ENCODE assay signal across 12 mouse cellular contexts in the genomic region with DNA sequence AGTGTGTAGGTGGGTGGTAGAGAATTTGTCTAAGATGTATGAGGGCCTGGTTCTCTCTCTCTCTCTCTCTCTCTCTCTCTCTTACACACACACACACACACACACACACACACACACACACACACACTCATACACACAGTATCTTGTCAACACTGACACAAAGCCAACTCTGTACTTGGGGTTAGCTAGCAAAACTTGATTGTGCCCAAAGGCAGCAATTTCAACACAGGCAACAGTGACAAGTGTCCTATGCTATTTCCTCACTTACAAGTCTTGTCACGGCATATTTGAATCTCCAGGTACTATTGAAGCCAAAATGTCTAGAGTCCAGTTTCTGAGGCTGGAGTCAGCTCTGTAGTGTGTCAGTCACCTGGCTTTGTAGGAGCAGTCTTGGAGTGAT.
A peak's percentile ranks its signal among the peaks of the same experiment; 100 is the strongest.
DNase-seq lines count a peak whose midpoint lies in the region; ATAC-seq and TF ChIP-seq lines count a peak whose summit lies in the region.
"Had no signal": no experiment of that assay in that cellular context is flagged by ENCODE, and none has a peak within 500 bp of the region (broad histone marks: within the 10 kb centered on the region; RNA-seq: fewer than 3 reads in every experiment).

No protein-coding gene starts in this region.

- no peaks in the 10 kb centered on the region for H3K27me3 ChIP-seq in kidney, adult 2 months (replicated peaks; ENCODE audit: control insufficient read depth, insufficient read depth, low read length)
- no peaks in the 10 kb centered on the region for H3K27me3 ChIP-seq in embryonic facial prominence, embryonic 11.5 days (ENCODE audit: control insufficient read depth, insufficient read depth, low read length)
- H3K27me3 ChIP-seq in limb, embryonic 14.5 days (ENCODE audit: control insufficient read depth, insufficient read depth, low read length), result no peaks in the 10 kb centered on the region
- H3K27me3 ChIP-seq: midbrain, embryonic 12.5 days; neural tube, embryonic 12.5 days had no signal

- no peak for ATAC-seq in embryonic facial prominence, embryonic 11.5 days (replicated peaks; ENCODE audit: insufficient number of reproducible peaks, low FRiP score, low TSS enrichment, low read depth)
- ATAC-seq in limb, embryonic 14.5 days (ENCODE audit: low FRiP score, low read depth), result no peak

- TF ChIP-seq POLR2A in kidney, adult 2 months (IDR thresholded peaks at IDR 0.05; ENCODE audit: low read depth, low read length), result no peak
- no peak for TF ChIP-seq POLR2A in limb, embryonic 14.5 days (IDR thresholded peaks at IDR 0.05; ENCODE audit: borderline replicate concordance, extremely low read depth, insufficient read depth, insufficient read length)

- H3K4me3 ChIP-seq in kidney, adult 2 months (ENCODE audit: insufficient read depth, low read depth, low read length), result no peak overlapping the region
- no peak overlapping the region for H3K4me3 ChIP-seq in embryonic facial prominence, embryonic 11.5 days (ENCODE audit: low read depth, low read length)
- H3K4me3 ChIP-seq in limb, embryonic 14.5 days (replicated peaks; ENCODE audit: low read length), result no peak overlapping the region
- H3K4me3 ChIP-seq: forebrain, embryonic 10.5 days; midbrain, embryonic 12.5 days; neural tube, embryonic 12.5 days had no signal

- 84% methylated on average over 1 of the region's 1 CpGs for WGBS in kidney, adult 2 months
- WGBS in embryonic facial prominence, embryonic 11.5 days, result 69% methylated on average over 1 of the region's 1 CpGs
- WGBS in limb, embryonic 14.5 days, result 63% methylated on average over 1 of the region's 1 CpGs

- H3K4me2 ChIP-seq in embryonic facial prominence, embryonic 11.5 days (ENCODE audit: low read depth, low read length), result no peak overlapping the region
- H3K4me2 ChIP-seq in limb, embryonic 14.5 days (replicated peaks; ENCODE audit: low read depth, low read length, severe bottlenecking), result no peak overlapping the region
- H3K4me2 ChIP-seq: hindbrain, embryonic 14.5 days; midbrain, embryonic 12.5 days; neural tube, embryonic 12.5 days had no signal

- H3K4me1 ChIP-seq in kidney, adult 2 months (ENCODE audit: control insufficient read depth, insufficient read depth, low read length), result peaks cover 5% of the 10 kb centered on the region
- H3K4me1 ChIP-seq in embryonic facial prominence, embryonic 11.5 days (ENCODE audit: control insufficient read depth, insufficient read depth, low read length), result no peaks in the 10 kb centered on the region; the same call in 1 of the 2 replicates
- H3K4me1 ChIP-seq in limb, embryonic 14.5 days (ENCODE audit: control insufficient read depth, insufficient read depth, low read length), result peaks cover 23% of the 10 kb centered on the region
- H3K4me1 ChIP-seq: neural tube, embryonic 12.5 days had no signal

- no peaks in the 10 kb centered on the region for H3K9me3 ChIP-seq in embryonic facial prominence, embryonic 11.5 days (replicated peaks; ENCODE audit: control insufficient read depth, low read length)
- no peaks in the 10 kb centered on the region for H3K9me3 ChIP-seq in limb, embryonic 14.5 days (ENCODE audit: control insufficient read depth, low read length)
- H3K9me3 ChIP-seq: forebrain, embryonic 10.5 days; midbrain, embryonic 12.5 days; neural tube, embryonic 12.5 days had no signal

- no peak overlapping the region for H3K9ac ChIP-seq in embryonic facial prominence, embryonic 11.5 days (replicated peaks; ENCODE audit: low read length)
- H3K9ac ChIP-seq in limb, embryonic 14.5 days (ENCODE audit: low read depth, low read length, severe bottlenecking), result no peak overlapping the region
- H3K9ac ChIP-seq: hindbrain, embryonic 14.5 days; midbrain, embryonic 12.5 days; neural tube, embryonic 12.5 days had no signal

- TF ChIP-seq CTCF in kidney, adult 2 months (conservative IDR thresholded peaks at IDR 0.05; ENCODE audit: insufficient read depth, insufficient read length, low read depth, low read length), result no peak

- peak overlapping the region; percentile 87 for H3K27ac ChIP-seq in kidney, adult 2 months (ENCODE audit: insufficient read depth, low read depth, low read length)
- H3K27ac ChIP-seq in embryonic facial prominence, embryonic 11.5 days (replicated peaks; ENCODE audit: low read depth, low read length), result 0 out of 2 replicates have a peak overlapping the region, but pooled peaks have one; percentile 20
- H3K27ac ChIP-seq in limb, embryonic 14.5 days (replicated peaks; ENCODE audit: low read depth, low read length), result peak overlapping the region; percentile 86
- H3K27ac ChIP-seq: hindbrain, embryonic 14.5 days; midbrain, embryonic 12.5 days; neural tube, embryonic 12.5 days had no signal

- no peaks in the 10 kb centered on the region for H3K36me3 ChIP-seq in kidney, adult 2 months (ENCODE audit: control insufficient read depth, insufficient read depth, low read length)
- H3K36me3 ChIP-seq in embryonic facial prominence, embryonic 11.5 days (replicated peaks; ENCODE audit: control insufficient read depth, insufficient read depth, low read depth, low read length), result no peaks in the 10 kb centered on the region
- no peaks in the 10 kb centered on the region for H3K36me3 ChIP-seq in limb, embryonic 14.5 days (ENCODE audit: control insufficient read depth, insufficient read depth, low read length)
- H3K36me3 ChIP-seq: forebrain, embryonic 10.5 days; midbrain, embryonic 12.5 days; neural tube, embryonic 12.5 days had no signal

- no peak for DNase-seq in kidney, adult 2 months
- no peak for DNase-seq in kidney, postnatal 25 days
- DNase-seq in 3T3-L1 (ENCODE audit: low read depth, low spot score), result peak; percentile 17
- no peak for DNase-seq in embryonic facial prominence, embryonic 11.5 days (ENCODE audit: low spot score)
- no peak for DNase-seq in limb, embryonic 14.5 days (ENCODE audit: low spot score)
- DNase-seq in frontal cortex, postnatal 36 days (ENCODE audit: low spot score in 2 of 2), result no peak
- no peak for DNase-seq in thymus, postnatal 14 days
- DNase-seq: adrenal gland, postnatal 14 days had no signal

Comparison
In these comparisons a context has a peak if more than half of its experiments do, and no peak if none do; other contexts are left out.
1. H3K27ac ChIP-seq: peak in every context shown above with its lines; median percentile 87 in kidney, adult 2 months; 86 in limb, embryonic 14.5 days; 20 in embryonic facial prominence, embryonic 11.5 days.